Mouse (Mus musculus) adrenal gland, adult 18-20 months (tissue): ENCODE data around the gene Adad1. TPM values are rescaled to one million over a fixed set of nuclear protein-coding genes. Genes with fewer than 3 reads are reported as not detected.

Experiments used
- DNase-seq, 2 experiments: peaks; one replicate each; pipeline ENCODE4 v3.0.0; 2021 to 2022; ENCODE audit warnings: low spot score in 2 of 2
- total RNA-seq, 2 experiments: library from RNA; stranded (reverse); gene quantifications; 1 replicate in 1 of 2; 2 replicates in 1 of 2; pipeline ENCODE4 v1.2.3; 2021

The Adad1 gene
- total RNA-seq, 2 experiments from 2014 or later = not detected

- DNase-seq = no peak
These were observed 97.8 kb downstream of the Adad1 start for GRCm38 (mm10) chr3:37161096-37161495.

- DNase-seq = no peak
These were observed 106.0 kb downstream of the Adad1 start for GRCm38 (mm10) chr3:37169283-37169682.

Other genes with a start within 250 kb of the Adad1 start
- gene 4932438A13Rik, start 200.4 kb upstream of the Adad1 start, total RNA-seq = 10 to 100 TPM; 36.7 to 38.3 TPM
- not detected for gene Il2, start 62.4 kb downstream of the Adad1 start, total RNA-seq
- not detected for gene Il21, start 169.1 kb downstream of the Adad1 start, total RNA-seq
- gene Bbs12, start 249.0 kb downstream of the Adad1 start, total RNA-seq = 1 to 10 TPM; 4.5 to 4.6 TPM
- 1 to 10 TPM; 3.5 to 6.7 TPM for gene Cetn4, start 249.2 kb downstream of the Adad1 start, total RNA-seq